Mouse (Mus musculus) MEL (cell line): ENCODE measurements around the gene Cspg4. TPM values are rescaled to one million over a fixed set of nuclear protein-coding genes. Genes with fewer than 3 reads are reported as not detected.

Experiments used
- DNase-seq: peaks from one replicate; pipeline ENCODE4 v3.0.0; 2011; ENCODE audit warnings: low read depth, low spot score
- H3K27ac ChIP-seq: 2 replicates; pipeline ENCODE4 v1.5.1; 2012; ENCODE audit warnings: low read depth, mild to moderate bottlenecking, control low read depth, low read length, moderate library complexity; ENCODE audit not compliant: control insufficient read depth
- H3K27me3 ChIP-seq, 2 experiments: fragments of 150-350 bp in 1 of 2; sonication (generic) in 1 of 2; 2 replicates each; pipeline ENCODE4 v1.6.1; 2012; ENCODE audit warnings: low read length in 2 of 2, mild to moderate bottlenecking in 2 of 2, improper control_type of control experiment in 1 of 2, moderate library complexity in 1 of 2; ENCODE audit not compliant: insufficient read depth in 2 of 2, control insufficient read depth in 1 of 2
- H3K36me3 ChIP-seq, 2 experiments: 2 replicates each; pipeline ENCODE4 v1.6.1; 2012 to 2014; ENCODE audit warnings: low read length in 2 of 2, improper control_type of control experiment in 1 of 2, inconsistent platforms in 1 of 2, mild to moderate bottlenecking in 1 of 2; ENCODE audit not compliant: insufficient read depth in 2 of 2, control insufficient read depth in 1 of 2
- H3K4me1 ChIP-seq, 2 experiments: fragments of 150-350 bp in 1 of 2; sonication (generic) in 1 of 2; 2 replicates each; pipeline ENCODE4 v1.6.1; 2012; ENCODE audit warnings: low read length in 2 of 2, improper control_type of control experiment in 1 of 2, mild to moderate bottlenecking in 1 of 2; ENCODE audit not compliant: insufficient read depth in 2 of 2, control insufficient read depth in 1 of 2
- H3K4me3 ChIP-seq, 2 experiments: fragments of 150-350 bp in 1 of 2; sonication (generic) in 1 of 2; 2 replicates each; pipeline ENCODE4 v1.5.1; 2012; ENCODE audit warnings: low read depth in 2 of 2, low read length in 2 of 2, mild to moderate bottlenecking in 2 of 2, moderate library complexity in 2 of 2, control low read depth in 1 of 2, improper control_type of control experiment in 1 of 2; ENCODE audit not compliant: control insufficient read depth in 1 of 2, insufficient read depth in 1 of 2
- H3K79me2 ChIP-seq: 2 replicates; pipeline ENCODE4 v1.6.1; 2012; ENCODE audit warnings: mild to moderate bottlenecking, low read length, moderate library complexity; ENCODE audit not compliant: control insufficient read depth, poor library complexity, insufficient read depth
- H3K9ac ChIP-seq: 2 replicates; pipeline ENCODE4 v1.6.1; 2012; ENCODE audit warnings: low read depth, mild to moderate bottlenecking, control low read depth, low read length, moderate library complexity; ENCODE audit not compliant: control insufficient read depth, poor library complexity, severe bottlenecking
- H3K9me3 ChIP-seq: fragments of 150-350 bp; sonication (generic); replicated peaks from 2 replicates; pipeline ENCODE4 v1.6.1; 2012; ENCODE audit warnings: mild to moderate bottlenecking, low read length, improper control_type of control experiment, moderate library complexity; ENCODE audit not compliant: insufficient read depth
- BHLHE40 ChIP-seq: IDR thresholded peaks from 2 replicates; pipeline ENCODE4 v1.6.1; 2012; ENCODE audit warnings: low read depth, mild to moderate bottlenecking, inconsistent platforms, low read length, improper control_type of control experiment, borderline replicate concordance
- CHD1 ChIP-seq: IDR thresholded peaks from 2 replicates; pipeline ENCODE4 v1.6.1; 2012; ENCODE audit warnings: low read depth, mild to moderate bottlenecking, inconsistent platforms, low read length, improper control_type of control experiment
- ELF1 ChIP-seq: IDR thresholded peaks from 2 replicates; pipeline ENCODE4 v1.6.1; 2014; ENCODE audit warnings: low read depth, mild to moderate bottlenecking, inconsistent platforms, low read length, improper control_type of control experiment, moderate library complexity
- ETS1 ChIP-seq: IDR thresholded peaks from 2 replicates; pipeline ENCODE4 v1.6.1; 2012; ENCODE audit warnings: low read depth, mild to moderate bottlenecking, inconsistent platforms, low read length, improper control_type of control experiment, moderate library complexity
- GABPA ChIP-seq: IDR thresholded peaks from 2 replicates; pipeline ENCODE4 v1.6.1; 2012; ENCODE audit warnings: low read depth, mild to moderate bottlenecking, inconsistent platforms, low read length, improper control_type of control experiment, moderate library complexity
- GATA1 ChIP-seq: IDR thresholded peaks from 2 replicates; pipeline ENCODE4 v1.6.1; 2011; ENCODE audit warnings: low read depth, low read length, improper control_type of control experiment
- HCFC1 ChIP-seq: IDR thresholded peaks from 2 replicates; pipeline ENCODE4 v1.6.1; 2012; ENCODE audit warnings: low read depth, mild to moderate bottlenecking, inconsistent platforms, low read length, improper control_type of control experiment, moderate library complexity
- JUND ChIP-seq: IDR thresholded peaks from 2 replicates; pipeline ENCODE4 v1.6.1; 2011; ENCODE audit warnings: low read depth, mild to moderate bottlenecking, improper control_type of control experiment, low read length
- KAT2A ChIP-seq: conservative IDR thresholded peaks from 2 replicates; pipeline ENCODE4 v1.6.1; 2012; ENCODE audit warnings: low read depth, low read length, improper control_type of control experiment, inconsistent platforms
- MAFK ChIP-seq: IDR thresholded peaks from 2 replicates; pipeline ENCODE4 v1.6.1; 2011; ENCODE audit warnings: low read depth, mild to moderate bottlenecking, low read length, improper control_type of control experiment, borderline replicate concordance
- MAX ChIP-seq: IDR thresholded peaks from 2 replicates; pipeline ENCODE4 v1.6.1; 2011; ENCODE audit warnings: low read length, improper control_type of control experiment
- MAZ ChIP-seq: IDR thresholded peaks from 2 replicates; pipeline ENCODE4 v1.6.1; 2012; ENCODE audit warnings: low read depth, mild to moderate bottlenecking, inconsistent platforms, low read length, improper control_type of control experiment
- MEF2A ChIP-seq: IDR thresholded peaks from 2 replicates; pipeline ENCODE4 v1.6.1; 2014; ENCODE audit warnings: low read depth, mild to moderate bottlenecking, inconsistent platforms, low read length, improper control_type of control experiment; ENCODE audit not compliant: poor library complexity, insufficient replicate concordance, severe bottlenecking; ENCODE audit errors: extremely low read depth
- NELFE ChIP-seq: IDR thresholded peaks from 2 replicates; pipeline ENCODE4 v1.6.1; 2011; ENCODE audit warnings: low read depth, low read length, improper control_type of control experiment
- NRF1 ChIP-seq: IDR thresholded peaks from 2 replicates; pipeline ENCODE4 v1.6.1; 2014; ENCODE audit warnings: low read depth, mild to moderate bottlenecking, inconsistent platforms, low read length, improper control_type of control experiment, moderate library complexity; ENCODE audit not compliant: poor library complexity, insufficient read depth, severe bottlenecking
- POLR2AphosphoS2 ChIP-seq: IDR thresholded peaks from 2 replicates; pipeline ENCODE4 v1.6.1; 2011; ENCODE audit warnings: low read length, improper control_type of control experiment
- POLR2AphosphoS5 ChIP-seq: IDR thresholded peaks from 2 replicates; pipeline ENCODE4 v1.6.1; 2012; ENCODE audit warnings: low read depth, borderline replicate concordance, mild to moderate bottlenecking, inconsistent platforms, low read length, moderate library complexity, mixed read lengths
- RAD21 ChIP-seq: IDR thresholded peaks from 2 replicates; pipeline ENCODE4 v1.6.1; 2011; ENCODE audit warnings: mild to moderate bottlenecking, low read depth, low read length, improper control_type of control experiment
- RCOR1 ChIP-seq: IDR thresholded peaks from 2 replicates; pipeline ENCODE4 v1.6.1; 2012; ENCODE audit warnings: low read depth, mild to moderate bottlenecking, inconsistent platforms, low read length, improper control_type of control experiment
- TBP ChIP-seq: IDR thresholded peaks from 2 replicates; pipeline ENCODE4 v1.8.0; 2011; ENCODE audit warnings: low read depth, low read length, improper control_type of control experiment
- TCF12 ChIP-seq: IDR thresholded peaks from 2 replicates; pipeline ENCODE4 v1.6.1; 2014; ENCODE audit warnings: low read depth, mild to moderate bottlenecking, inconsistent platforms, low read length, improper control_type of control experiment, moderate library complexity
- UBTF ChIP-seq: IDR thresholded peaks from 2 replicates; pipeline ENCODE4 v1.6.1; 2012; ENCODE audit warnings: low read depth, mild to moderate bottlenecking, inconsistent platforms, low read length, improper control_type of control experiment, moderate library complexity, borderline replicate concordance; ENCODE audit not compliant: insufficient read depth
- USF1 ChIP-seq: IDR thresholded peaks from 2 replicates; pipeline ENCODE4 v1.6.1; 2014; ENCODE audit warnings: low read depth, mild to moderate bottlenecking, inconsistent platforms, low read length, improper control_type of control experiment, moderate library complexity
- USF2 ChIP-seq, 2 experiments: IDR thresholded peaks; 2 replicates each; pipeline ENCODE4 v1.6.1; 2011 to 2012; ENCODE audit warnings: improper control_type of control experiment in 2 of 2, low read length in 2 of 2, borderline replicate concordance in 1 of 2, inconsistent platforms in 1 of 2, low read depth in 1 of 2, mild to moderate bottlenecking in 1 of 2; ENCODE audit not compliant: insufficient read depth in 1 of 2
- ZC3H11A ChIP-seq: IDR thresholded peaks from 2 replicates; pipeline ENCODE4 v1.6.1; 2012; ENCODE audit warnings: low read depth, mild to moderate bottlenecking, inconsistent platforms, low read length, improper control_type of control experiment
- ZKSCAN1 ChIP-seq: IDR thresholded peaks from 2 replicates; pipeline ENCODE4 v1.6.1; 2012; ENCODE audit warnings: low read depth, mild to moderate bottlenecking, inconsistent platforms, low read length, improper control_type of control experiment, moderate library complexity
- polyA plus RNA-seq, 2 experiments: library from polyadenylated mRNA; stranded (reverse) in 1 of 2; unstranded in 1 of 2; fragments of >175 nt in 1 of 2; fragments of >200 nt in 1 of 2; gene quantifications; 2 replicates each; pipeline versions ENCODE4 v1.2.1 to v1.2.4; 2012; ENCODE audit warnings: low replicate concordance in 2 of 2, low read depth in 1 of 2; ENCODE audit not compliant: insufficient read length in 2 of 2, insufficient read depth in 1 of 2, missing spikeins in 1 of 2
- total RNA-seq: library from RNA; depleted of rRNA; stranded (reverse); fragments of 300-350 nt; gene quantifications from 2 replicates; pipeline ENCODE4 v1.2.3, GENCODE M21; 2012

The Cspg4 gene
- total and polyA plus RNA-seq, 3 experiments = 0.15 to 0.23 TPM; not detected in 1

DNA sequence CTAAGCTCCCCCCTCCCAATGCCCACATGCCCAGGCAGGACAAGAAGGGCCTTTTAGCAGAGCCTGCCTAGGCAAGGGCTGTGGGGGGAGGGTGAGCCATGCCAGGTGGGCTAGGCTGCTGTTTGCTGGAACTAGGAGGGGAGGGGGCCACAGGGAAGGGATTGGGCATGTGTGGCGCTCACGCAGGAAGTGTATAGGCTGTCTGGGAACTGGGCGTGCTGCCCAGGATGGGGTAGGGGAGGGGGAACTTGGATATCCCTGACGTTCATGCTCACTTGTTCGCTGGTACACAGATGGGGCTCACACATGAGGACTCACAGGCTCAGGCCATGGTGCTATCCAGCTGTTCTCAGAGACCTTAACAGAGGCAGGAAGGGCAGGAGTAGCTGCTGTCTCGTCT, 3.5 kb downstream of the Cspg4 start:
- Histone ChIP-seq H3K4me3 (no peak overlapping the region), H3K9ac (no peak overlapping the region)
- no peak for TF ChIP-seq CHD1
- no peak for TF ChIP-seq ETS1
- no peak for TF ChIP-seq POLR2AphosphoS2
- TF ChIP-seq USF1 = no peak
- no peak for TF ChIP-seq NELFE
- no peak for TF ChIP-seq ZKSCAN1
- TF ChIP-seq TBP = no peak
- TF ChIP-seq MAX = no peak
- TF ChIP-seq HCFC1 = no peak
- no peak for TF ChIP-seq MAFK
- TF ChIP-seq NRF1 = no peak
- no peak for TF ChIP-seq UBTF
- TF ChIP-seq TCF12 = no peak
- TF ChIP-seq POLR2AphosphoS5 = no peak
- no peak for TF ChIP-seq RAD21
- TF ChIP-seq ZC3H11A = no peak
- no peak for TF ChIP-seq KAT2A
- no peak for TF ChIP-seq GABPA
- TF ChIP-seq, all 39 proteins: peak for 0
- Histone ChIP-seq H3K9me3 (no peaks in the 10 kb centered on the region), H3K27me3 (peaks cover 5 to 7% of the 10 kb centered on the region in 2 experiments), H3K27ac (no peak overlapping the region), H3K36me3 (no peaks in the 10 kb centered on the region), H3K4me1 (peaks cover 0 to 5% of the 10 kb centered on the region in 2 experiments; a peak in 1 of 4 replicates), H3K79me2 (no peaks in the 10 kb centered on the region)
- DNase-seq = no peak

- Histone ChIP-seq H3K27me3 (peaks cover 0 to 1% of the 10 kb centered on the region in 2 experiments; a peak in 3 of 4 replicates), H3K79me2 (no peaks in the 10 kb centered on the region), H3K27ac (no peak overlapping the region), H3K9me3 (no peaks in the 10 kb centered on the region), H3K4me3 (no peak overlapping the region), H3K36me3 (no peaks in the 10 kb centered on the region), H3K4me1 (peaks cover 0 to 5% of the 10 kb centered on the region in 2 experiments; a peak in 1 of 4 replicates), H3K9ac (no peak overlapping the region)
- no peak for TF ChIP-seq RCOR1
- TF ChIP-seq MEF2A = no peak
- TF ChIP-seq GABPA = no peak
- no peak for TF ChIP-seq POLR2AphosphoS5
- TF ChIP-seq MAFK = no peak
- no peak for TF ChIP-seq USF2 (IDR thresholded peaks at IDR 0.05; ENCODE audit: borderline replicate concordance in 1 of 2, insufficient read depth in 1 of 2, low read depth in 1 of 2, low read length in 2 of 2)
- no peak for TF ChIP-seq GATA1
- no peak for TF ChIP-seq MAZ
- no peak for TF ChIP-seq ZKSCAN1
- TF ChIP-seq JUND = no peak
- TF ChIP-seq BHLHE40 = no peak
- no peak for TF ChIP-seq HCFC1
- no peak for TF ChIP-seq USF1
- TF ChIP-seq ELF1 = no peak
- no peak for TF ChIP-seq CHD1
- peak; percentile 15 for DNase-seq
Measured at GRCm38 (mm10) chr9:56869552-56869951, 4.7 kb downstream of the Cspg4 start.
